Mouse (Mus musculus): Measurements from ENCODE around the gene Vps25.

Gene Vps25

DNA sequence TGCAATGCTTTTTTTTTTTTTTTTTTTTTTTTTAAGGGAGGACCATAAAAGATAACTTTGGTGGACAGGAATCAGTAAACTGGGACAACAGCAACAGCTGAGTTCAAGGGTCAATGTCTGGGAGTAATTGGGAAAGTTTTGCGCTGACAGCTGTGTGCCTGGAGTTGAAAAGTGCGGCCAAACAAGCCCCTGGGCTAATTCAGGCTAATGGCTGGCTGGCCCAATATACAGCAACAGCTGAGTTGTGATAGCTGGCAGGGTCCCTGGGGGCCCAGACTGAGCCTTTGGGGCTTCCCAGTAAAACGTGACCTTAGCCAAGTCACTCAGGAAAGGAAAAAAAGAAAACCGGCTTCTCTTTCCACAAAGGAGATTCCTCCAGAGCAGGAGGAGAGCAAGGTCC lies 8.4 kb upstream of the Vps25 start:
- DNase-seq (ENCODE audit: low read depth, low spot score) = no peak

DNA sequence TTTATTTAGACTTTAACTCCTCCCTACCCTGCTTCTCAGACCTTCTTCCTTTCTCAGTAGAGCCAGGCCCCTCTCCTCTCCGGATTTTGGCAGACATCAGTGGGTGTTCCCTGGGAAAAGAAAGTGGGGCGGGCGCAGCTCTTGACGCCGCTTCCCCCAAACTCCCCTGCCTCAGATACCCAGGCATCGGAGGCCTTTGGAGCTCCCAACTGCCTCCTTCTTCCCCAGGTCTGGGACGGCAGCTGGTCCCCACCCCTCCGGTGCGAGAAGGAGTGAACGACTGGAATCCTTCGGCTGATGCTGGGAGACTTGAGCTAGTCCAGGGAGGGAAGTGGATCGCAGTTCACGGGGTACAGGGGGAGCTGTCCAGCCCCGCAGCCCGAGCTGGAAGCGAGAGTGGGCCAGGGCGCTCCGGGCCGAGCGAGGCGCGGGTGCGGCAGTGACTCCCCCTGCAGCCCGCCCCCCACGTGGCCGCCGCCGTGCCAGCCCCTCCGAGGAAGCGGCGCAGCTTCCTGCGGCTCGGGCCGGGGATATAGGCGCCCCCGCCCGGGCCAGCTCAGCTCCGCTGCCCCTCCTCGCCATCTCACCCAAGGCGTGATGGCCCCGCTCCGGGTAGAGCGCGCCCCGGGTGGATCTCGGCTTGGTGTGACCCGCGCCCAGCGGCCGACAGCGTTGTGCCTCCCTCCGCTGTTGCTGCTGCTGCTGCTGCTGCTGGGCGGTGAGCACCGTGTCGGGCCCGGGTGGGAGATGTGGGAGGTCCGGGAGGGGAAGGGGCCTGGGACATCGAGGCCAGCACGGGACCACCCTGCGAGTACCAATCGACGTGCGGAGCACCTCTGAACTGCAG lies 7.4 kb upstream of the Vps25 start, which contains the start of gene Ramp2:
Ramp2 (plus strand) TSS at position 174 of the 847 bp plus-strand sequence.
- DNase-seq (ENCODE audit: low read depth, low spot score) = no peak

DNA sequence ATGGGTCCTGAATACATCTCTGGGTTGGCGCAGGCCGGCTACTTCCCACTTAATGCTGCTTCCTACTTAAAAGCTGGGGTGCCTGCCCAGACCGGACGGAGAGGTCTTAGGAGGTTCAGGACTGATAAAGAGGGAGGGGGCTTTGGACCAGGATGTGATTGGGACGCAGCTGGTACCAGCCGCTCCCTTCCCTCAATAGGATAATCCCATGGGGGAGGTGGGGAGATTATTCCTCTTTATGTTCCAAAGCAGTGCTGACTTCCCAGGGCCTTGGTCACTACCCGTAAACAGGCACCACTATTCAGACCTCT lies 6.8 kb upstream of the Vps25 start:
- DNase-seq (ENCODE audit: low read depth, low spot score) = no peak

DNA sequence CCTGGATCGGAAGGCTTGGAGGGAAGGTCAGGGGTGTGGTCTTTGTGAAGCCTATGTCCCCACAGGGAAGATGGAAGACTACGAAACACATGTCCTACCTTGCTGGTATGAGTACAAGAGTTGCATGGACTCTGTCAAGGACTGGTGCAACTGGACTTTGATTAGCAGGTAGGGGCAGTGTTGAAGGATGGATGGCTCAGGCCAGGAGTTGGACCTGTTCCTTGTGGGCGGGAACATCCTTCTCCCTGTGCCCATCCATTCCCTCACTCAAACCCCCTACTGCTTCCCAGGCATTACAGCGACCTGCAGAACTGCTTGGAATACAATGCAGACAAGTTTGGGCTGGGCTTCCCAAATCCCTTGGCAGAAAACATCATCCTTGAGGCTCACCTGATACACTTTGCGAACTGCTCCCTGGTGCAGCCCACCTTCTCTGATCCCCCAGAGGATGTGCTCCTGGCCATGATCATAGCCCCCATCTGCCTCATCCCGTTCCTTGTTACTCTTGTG lies 5.9 kb upstream of the Vps25 start:
- no peak for DNase-seq (ENCODE audit: low read depth, low spot score)

DNA sequence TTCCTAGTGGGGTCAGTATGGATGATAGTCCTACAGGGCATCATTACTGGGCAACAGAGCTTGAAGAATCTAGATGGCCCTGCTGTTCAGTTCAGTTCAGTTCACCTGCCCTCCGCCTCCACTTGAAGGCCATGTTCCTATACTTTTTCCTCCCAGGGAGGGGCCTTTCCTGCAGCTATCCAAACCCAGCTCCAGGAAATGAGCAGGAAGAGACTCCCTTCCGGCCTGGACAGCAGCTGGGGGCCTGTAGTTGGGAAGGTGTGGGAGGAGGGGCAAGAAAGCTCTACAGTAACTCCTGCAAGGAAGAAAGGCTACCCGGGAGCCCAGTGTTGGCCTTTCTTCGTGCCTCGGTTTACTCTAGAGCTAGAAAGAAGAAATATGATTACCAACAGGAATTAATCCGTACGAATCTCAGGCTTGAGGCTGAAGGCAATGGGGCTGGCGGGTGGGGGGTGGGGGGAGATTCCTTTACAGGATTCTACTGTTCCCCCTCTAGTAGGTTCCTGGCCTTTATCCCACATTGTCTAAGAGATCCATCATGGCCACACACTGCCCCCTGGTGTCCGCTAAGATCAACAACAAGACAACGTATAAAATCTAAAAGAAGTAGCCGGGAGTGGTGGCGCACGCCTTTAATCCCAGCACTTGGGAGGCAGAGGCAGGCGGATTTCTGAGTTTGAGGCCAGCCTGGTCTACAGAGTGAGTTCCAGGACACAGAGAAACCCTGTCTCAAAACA lies 5.1 kb upstream of the Vps25 start:
- peak; percentile 85 for DNase-seq (ENCODE audit: low read depth, low spot score)

DNA sequence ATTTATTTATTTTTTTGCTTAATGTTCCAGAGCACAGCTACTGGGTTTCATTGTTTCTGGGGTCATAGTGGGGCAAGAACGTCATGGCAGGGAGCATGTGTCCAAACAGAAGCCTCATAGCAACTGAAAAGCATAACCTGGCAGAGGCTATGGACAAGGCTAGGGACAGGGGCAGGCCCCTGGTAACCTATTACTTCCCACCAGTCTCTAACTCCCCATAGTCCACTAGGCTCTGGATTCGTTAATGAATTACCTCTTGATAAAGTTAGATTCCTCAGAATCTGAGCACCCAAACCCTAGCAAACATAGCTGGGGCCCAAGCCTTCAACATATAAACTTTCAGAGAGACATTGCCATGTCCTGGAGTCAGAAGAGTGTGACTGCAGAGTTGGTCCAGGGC lies 2.5 kb upstream of the Vps25 start:
- no peak for DNase-seq (ENCODE audit: low read depth, low spot score)

DNA sequence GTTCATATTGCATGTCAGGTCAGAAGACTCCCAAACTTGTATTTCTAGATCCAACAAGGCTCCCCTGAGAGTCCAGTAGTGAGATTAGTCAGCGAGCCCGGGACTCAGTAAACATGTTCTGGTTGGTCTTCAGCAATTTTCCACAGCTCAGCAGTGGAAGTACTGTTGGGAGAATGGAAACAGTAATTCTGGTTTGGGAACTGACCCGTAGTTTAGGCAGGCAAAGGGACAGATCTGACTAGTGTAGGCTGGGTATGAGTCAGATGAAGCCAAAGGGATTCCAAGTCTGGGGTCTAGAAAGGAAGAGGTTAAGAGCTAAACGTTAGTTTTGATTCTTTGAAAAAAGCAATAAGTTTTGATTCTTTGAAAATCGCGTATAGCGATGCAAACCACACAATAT lies 566 bp upstream of the Vps25 start:
- DNase-seq (ENCODE audit: low read depth, low spot score) = no peak

DNA sequence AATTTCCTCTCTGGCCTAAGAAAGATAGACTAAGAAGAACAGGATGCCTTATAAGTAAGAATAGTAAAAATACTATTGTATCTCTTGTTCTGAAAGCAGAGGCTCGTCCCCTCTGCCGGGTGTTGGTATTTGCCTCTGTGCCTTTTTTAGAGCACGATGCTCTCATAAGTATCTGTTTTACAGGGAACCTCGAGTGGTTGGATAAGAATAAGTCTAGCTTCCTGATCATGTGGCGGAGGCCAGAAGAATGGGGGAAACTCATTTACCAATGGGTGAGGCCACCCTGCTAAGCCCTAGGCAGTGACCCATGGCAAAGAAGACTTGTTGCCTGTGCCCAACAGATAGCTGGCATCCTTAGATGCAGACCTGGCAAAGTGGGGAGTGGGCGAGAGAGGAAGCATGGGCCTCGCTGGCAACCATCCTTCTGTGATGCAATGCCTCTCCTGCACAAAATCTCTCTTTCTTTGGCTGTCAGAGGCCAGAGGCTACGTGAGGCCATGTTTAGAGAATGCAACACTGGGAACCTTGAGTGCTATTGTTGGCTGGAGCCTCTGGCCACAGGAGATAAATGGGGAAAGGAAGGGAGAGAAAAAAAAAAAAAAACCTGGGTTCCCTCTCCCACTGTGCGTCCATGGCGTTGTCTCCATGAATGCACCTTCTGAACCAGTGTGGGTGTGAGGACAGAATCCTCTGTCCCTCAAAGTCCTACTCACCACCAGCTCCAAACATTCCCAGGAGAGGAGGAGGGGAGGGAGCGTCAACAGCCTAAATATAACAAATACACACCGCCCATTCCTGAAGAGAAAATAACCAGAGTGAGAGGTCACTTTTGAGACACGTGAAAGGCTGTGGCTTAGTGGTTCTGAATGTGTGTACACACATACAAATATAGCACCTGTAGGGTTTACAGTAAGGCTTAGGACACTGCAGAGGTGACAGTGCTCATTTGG lies 2.6 kb downstream of the Vps25 start:
- no peak for DNase-seq (ENCODE audit: low read depth, low spot score)

DNA sequence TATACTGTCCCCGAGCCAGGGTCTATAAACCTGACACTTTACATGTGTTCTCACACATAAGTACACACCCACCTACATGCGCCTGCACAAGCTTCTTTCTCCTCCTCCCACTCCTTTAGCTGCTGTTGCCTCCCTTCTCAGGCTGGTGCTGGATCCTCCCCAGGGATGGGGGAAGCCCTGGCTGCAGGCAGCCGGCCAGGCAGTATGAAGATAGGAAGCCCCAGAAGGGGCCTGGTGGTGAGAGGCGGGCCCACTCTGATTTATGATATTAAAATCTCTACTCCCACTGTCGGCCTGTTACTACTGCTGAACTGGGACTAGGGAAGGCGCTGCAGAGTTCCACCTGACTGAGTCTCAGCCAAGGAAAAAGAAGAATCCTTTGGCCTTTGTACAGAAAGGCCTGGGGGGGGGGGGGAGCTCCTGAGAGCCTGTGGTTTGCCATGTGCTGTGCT lies 5.8 kb downstream of the Vps25 start:
- DNase-seq (ENCODE audit: low read depth, low spot score) = peak; percentile 42

DNA sequence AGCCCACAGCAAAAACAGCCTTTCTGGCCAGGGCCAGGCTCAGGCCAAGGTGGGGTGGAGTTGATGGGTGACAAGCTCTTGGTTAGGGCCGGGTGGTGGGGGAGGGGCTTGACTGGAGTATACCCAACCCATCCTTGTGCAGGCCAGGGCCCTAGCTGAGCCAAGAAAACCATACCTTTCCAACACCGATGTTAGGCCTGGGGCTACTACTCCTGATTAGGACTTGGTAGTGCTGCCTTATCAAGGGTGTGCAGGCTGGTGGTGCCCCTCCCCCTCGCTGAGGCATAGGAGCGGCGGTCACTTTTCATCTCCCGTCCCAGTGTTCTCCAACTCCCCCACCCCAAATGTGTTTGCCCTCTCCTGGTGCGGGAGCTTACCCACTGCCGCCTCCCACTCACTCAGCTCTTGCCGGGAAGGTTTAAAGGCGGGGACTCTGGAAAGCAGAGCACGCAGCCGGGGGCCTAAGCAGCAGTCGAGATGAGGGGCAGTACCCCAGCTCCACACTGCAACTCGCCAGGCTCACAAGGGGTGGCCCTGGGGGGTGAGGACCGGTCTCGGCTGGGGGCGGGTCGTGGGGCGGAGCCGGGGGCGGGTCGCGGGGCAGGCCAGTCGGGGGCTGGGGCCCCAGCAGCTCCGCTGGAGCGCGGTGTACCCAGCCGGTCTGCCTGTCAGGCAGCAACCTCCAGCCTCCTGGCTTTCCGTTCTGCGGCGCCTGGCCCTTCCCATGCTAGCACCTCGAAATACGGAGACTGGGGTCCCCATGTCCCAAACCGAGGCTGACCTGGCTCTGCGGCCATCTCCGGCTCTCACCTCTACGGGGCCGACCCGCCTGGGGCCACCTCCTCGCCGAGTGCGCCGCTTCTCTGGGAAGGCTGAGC lies 6.7 kb downstream of the Vps25 start, which contains the start of gene Wnk4:
Wnk4 (plus strand) TSS at position 620 of the 878 bp plus-strand sequence.
- peak; percentile 63 for DNase-seq (ENCODE audit: low read depth, low spot score)

DNA sequence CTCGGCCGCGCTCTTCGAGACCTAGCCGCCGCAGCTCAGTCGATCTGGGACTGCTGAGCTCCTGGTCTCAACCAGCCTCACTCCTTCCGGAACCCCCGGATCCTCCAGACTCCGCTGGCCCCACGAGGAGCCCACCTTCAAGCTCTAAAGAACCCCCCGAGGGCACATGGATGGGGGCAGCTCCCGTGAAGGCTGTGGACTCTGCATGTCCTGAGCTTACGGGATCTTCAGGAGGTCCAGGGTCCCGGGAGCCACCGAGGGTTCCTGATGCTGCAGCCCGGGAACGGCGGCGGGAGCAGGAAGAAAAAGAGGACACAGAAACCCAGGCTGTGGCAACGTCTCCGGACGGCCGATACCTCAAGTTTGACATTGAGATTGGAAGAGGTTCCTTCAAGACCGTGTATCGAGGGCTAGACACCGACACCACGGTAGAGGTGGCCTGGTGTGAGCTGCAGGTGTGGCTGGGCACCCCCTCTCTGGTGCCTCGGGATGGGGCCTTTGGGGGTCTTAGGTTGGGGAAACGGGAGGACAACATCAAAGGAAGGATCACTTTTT lies 7.4 kb downstream of the Vps25 start:
- DNase-seq (ENCODE audit: low read depth, low spot score) = no peak

DNA sequence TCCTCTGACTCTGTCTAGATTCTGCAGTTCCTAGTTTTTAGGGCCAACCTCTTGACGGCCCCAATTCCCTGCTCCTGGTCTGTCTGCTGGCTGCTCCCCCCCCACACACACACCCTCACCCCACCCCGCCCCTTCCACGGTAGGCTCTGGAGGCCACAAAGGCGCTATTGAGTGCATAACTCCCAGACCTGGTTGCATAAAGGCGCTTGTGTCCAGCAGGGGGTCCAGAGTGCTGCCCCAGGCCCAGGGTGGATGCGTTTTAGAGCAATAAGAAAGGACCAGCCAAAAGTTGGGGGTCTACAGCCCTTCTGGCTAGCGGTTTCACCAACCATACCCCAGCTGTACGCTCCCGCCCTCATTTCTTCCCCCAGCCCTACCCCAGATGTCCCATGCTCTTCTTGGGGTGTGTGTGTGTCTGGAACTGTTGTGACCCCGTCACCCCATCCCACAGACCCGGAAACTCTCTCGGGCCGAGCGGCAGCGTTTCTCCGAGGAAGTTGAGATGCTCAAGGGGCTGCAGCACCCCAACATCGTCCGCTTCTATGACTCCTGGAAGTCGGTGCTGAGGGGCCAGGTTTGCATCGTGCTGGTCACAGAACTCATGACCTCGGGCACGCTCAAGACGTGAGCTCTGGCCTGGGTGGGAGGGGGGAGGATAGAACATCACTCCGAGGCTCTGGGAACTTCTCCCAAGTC lies 8.9 kb downstream of the Vps25 start:
- no peak for DNase-seq (ENCODE audit: low read depth, low spot score)

DNA sequence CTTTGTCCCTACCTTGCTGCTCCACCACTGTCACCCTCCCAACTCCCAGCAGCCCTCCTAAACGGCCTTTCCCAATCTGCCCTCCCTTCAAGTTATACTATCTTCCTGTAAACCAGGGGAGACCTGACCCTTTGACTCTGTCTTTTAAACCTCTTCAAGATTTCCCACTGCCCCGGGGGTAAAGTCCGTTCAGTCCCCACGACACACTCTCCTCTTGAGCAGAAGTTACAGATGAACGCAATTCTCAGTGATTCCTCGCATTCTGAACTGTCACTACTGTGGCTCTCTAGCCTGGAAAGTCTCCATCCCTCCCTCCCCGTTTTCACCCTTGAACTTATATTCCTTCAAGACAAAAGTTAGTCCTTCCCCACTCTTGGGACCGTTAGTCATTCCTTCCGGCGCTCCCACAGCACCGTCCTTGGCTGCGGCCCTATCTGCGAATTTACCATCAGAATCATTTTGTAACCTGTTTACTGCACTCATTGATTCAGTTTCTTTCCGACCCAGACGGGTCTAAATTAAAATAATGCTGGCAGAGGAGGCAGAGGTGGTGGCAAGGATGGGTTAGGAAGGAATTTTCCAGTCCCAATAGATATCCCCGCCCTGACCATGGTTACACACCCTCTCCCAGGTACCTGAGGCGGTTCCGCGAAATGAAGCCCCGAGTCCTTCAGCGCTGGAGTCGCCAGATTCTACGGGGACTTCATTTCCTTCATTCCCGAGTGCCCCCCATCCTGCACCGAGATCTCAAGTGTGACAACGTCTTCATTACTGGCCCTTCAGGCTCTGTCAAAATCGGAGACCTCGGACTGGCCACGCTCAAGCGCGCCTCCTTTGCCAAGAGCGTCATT lies 9.9 kb downstream of the Vps25 start:
- DNase-seq (ENCODE audit: low read depth, low spot score) = no peak

DNA sequence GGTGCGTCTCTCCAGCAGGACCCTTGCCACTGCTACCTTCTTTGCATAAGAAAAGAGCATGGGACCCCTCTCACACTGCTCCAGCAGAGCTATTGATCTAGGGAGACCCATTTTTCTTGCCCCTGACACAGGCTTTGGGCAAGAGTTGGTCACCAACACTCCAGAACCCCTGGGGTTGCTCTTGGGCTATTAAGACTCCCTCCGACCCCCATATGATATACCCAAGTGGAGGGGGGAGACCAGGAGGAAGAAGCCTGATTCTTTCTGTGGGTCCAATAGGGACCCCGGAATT lies 10.4 kb downstream of the Vps25 start:
- no peak for DNase-seq (ENCODE audit: low read depth, low spot score)

DNA sequence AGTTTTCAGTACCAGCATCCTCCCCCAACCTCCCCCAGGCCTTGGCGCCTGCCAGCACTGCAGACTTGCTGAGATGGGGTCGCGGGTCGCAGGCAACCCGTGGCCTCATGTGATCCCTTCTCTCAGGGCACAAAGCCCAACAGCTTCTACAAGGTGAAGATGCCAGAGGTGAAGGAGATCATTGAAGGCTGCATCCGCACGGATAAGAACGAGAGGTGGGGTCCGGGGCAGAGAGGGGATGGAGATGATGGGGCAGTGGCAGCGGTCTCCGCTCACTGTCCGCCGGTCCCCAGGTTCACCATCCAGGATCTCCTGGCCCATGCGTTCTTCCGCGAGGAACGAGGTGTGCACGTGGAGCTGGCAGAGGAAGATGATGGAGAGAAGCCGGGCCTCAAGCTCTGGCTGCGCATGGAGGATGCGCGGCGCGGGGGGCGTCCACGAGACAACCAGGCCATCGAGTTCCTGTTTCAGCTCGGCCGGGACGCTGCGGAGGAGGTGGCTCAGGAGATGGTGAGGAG lies 11.5 kb downstream of the Vps25 start:
- no peak for DNase-seq (ENCODE audit: low read depth, low spot score)

DNA sequence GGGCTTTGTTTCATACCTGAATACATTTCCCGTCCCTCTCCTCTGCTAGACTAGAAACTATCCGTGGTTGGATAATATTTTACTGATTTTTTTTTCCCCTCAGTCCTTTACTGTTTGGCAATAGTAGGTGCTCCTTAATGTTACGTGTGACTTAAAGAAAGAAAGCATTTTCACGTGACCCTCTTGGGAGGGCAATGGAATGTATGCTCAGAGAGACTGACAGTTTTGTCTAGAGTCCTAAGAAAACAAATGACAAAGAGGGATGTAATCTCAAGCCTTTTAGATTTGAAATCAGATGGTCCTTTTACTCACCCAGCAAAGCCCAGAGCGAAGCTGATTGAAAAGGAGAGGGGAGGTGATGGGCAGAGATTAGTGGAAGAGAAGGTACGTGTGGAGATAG lies 12.4 kb downstream of the Vps25 start:
- no peak for DNase-seq (ENCODE audit: low read depth, low spot score)

DNA sequence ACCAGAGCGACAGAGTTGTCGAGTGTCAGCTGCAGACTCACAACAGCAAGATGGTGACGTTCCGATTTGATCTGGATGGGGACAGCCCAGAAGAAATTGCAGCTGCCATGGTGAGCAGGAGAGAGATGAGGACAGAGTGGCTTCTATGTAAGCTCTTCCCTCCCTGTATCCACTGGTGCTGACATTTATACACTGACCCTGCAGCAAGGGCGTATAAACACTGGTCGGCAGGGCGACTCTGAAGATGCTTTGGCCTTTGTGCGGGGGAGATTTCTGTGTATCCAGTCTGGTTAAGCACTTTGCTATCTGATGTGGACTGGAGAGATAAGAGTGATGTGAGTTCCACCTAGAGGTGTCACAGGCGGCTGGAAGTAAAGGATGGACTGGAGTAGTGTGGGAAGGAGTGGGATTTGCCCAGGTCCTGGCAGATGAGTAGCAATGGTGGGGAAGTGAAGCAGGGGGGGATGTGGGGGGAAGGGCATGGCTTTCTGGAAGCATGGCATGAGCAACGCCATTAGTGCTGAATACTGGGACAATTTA lies 16.1 kb downstream of the Vps25 start:
- peak; percentile 48 for DNase-seq (ENCODE audit: low read depth, low spot score)

DNA sequence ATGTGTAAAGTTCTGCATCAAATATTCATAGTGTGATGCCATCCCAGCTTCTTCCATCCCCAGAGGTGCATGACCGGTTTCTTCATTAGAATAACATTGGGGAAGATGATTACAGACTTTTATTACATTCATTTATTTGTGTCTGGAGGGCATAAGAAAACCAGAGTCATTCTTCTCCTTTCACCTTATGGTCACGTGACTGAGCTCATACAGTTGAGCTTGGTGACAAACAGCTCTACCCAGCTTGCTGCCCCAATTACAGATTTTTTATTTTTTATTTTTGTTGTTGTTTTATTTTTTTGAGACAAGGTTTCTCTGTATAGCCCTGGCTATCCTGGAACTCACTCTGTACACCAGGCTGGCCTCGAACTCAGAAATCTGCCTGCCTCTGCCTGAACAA lies 18.9 kb downstream of the Vps25 start:
- DNase-seq (ENCODE audit: low read depth, low spot score) = no peak

DNA sequence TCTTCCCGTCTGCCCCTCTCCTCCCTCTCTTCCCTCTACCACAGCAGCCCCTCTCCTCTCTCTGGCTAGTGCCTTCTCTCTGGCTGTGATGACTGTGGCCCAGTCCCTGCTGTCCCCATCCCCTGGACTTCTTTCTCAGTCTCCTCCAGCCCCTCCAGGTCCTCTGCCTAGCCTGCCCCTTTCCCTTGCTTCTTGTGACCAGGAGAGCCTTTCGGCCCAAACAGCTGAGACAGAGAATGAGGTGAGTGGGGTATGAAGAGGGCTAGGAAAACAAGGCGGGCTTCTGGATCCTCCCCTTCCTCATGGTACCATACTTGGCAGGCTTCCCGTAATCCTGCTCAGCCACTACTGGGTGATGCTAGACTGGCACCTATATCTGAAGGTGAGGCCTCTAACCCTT lies 21.8 kb downstream of the Vps25 start:
- no peak for DNase-seq (ENCODE audit: low read depth, low spot score)

Measured in mesoderm, embryonic 11.5 days (tissue).